Mouse (Mus musculus): ENCODE results near the gene Smagp.

DNA sequence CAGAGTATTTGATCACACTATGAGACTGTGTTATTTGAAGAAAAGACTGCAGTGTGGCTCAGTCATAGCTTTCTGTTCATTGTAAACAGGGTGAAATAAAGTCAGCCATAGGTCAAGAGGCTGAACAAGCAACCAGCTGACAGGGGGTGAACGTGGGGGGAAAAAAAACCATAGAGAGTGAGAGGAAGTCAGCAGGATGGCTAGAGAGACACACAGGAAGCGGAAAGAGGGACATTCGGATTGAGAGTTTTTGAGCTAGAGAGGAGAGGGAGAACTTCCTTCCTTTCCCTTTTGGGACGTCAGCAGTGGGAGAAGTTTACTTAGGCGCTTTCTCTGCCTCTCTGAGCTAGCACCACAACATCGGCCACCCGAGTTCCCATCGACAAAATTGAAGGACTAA lies 46.3 kb downstream of the Smagp start:
- TF ChIP-seq CTCF (IDR thresholded peaks at IDR 0.05) (no peak), POLR2A (IDR thresholded peaks at IDR 0.05; ENCODE audit: insufficient read depth, low read depth, low read length) (no peak), EP300 (IDR thresholded peaks at IDR 0.05; ENCODE audit: insufficient read depth, low read depth, low read length) (no peak)
